Mouse (Mus musculus): ENCODE measurements around the gene Glra3. TPM values are rescaled to one million over a fixed set of nuclear protein-coding genes. Genes with fewer than 3 reads are reported as not detected.

Glra3 gene
- total and polyA plus RNA-seq, 3 experiments = 0.22 TPM; not detected in 2

DNA sequence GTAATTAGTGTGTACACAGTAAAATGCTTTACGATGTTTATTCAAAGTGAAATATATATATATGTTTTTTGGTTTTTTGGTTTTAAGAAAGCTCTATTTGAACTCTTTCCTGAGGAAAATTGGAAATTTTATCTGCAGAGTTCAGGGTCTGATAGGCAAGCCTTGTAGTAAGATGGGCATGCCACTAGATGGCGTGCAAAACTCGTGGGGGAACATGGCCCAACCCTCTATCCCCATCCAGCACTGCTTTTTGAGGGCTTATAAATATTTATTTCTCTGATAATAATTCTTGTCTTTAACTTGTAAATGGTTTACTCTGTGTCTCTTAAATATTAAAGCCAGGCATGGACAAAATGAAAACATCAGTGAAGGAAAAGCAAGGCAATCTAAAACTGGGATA, 122.8 kb downstream of the Glra3 start:
- no peak for TF ChIP-seq TAL1 (conservative IDR thresholded peaks at IDR 0.05; ENCODE audit: low read depth, low read length)
- no peaks in the 10 kb centered on the region for H3K4me1 ChIP-seq (ENCODE audit: insufficient read depth, low read depth, low read length)
- no peak overlapping the region for H3K4me3 ChIP-seq (ENCODE audit: low read depth, low read length)
- no peaks in the 10 kb centered on the region for H3K27me3 ChIP-seq (ENCODE audit: insufficient read depth, low read length)
- H3K9me3 ChIP-seq (replicated peaks) = peaks cover 3% of the 10 kb centered on the region; the same call in 1 of the 2 replicates
- ATAC-seq (ENCODE audit: extremely low read depth, insufficient number of reproducible peaks, low FRiP score, poor library complexity, severe bottlenecking) (no peak), DNase-seq (ENCODE audit: low spot score) (no peak)
- no peaks in the 10 kb centered on the region for H3K36me3 ChIP-seq (replicated peaks)

DNA sequence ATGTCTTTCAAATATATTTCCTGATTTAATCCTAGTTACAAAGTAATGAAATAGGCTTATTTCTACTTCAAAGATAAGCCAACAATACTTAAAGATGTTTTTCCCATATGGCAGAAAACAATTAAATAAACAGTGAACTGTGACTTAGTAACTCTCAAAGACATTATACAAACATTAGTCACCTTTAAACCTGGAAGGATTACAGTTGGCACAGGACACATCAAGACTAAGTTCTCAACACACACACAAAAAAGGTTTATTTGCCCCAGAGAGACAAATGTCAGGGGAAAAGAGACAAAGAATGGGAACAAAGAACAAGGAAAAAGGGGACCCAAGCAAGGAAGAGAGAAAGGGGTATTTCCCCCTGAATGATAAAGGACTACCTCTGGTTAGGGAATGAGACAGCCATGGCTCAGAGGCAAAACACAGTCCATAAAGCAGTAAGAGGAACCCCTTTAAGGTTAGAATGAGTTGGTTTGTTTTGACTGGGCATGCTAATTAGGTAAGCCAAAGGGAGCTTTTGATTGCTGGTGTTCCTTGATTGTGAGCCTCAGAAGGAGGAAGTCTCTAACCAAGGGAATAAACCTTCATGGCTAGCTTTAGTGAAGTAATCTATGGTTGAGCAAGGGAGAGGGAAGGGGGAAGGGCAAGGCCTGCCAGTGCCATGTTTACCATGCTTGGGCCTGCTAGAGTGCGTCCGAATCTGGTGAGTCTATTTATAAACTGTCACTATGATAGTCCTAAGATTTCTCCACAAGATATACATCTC, 130.4 kb downstream of the Glra3 start:
- ATAC-seq (ENCODE audit: extremely low read depth, insufficient number of reproducible peaks, low FRiP score, poor library complexity, severe bottlenecking) = no peak

DNA sequence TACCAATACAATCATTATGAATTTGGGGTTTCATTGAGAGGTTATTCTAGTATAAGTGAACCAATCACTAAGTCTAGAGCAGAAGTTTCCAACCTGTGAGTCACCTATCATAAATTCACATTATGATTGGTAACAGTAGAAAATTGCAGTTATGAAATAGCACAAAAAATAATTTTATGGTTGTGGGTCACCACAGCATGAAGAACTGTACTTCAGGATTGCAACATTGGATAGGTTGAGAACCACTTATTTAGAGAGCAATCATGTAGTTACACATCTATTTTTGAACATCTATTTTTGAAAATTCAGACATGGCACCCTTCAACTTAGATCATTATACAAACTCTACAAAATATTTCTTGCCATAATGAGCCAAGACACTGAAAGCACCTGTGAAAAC, 143.4 kb downstream of the Glra3 start:
- Histone ChIP-seq H3K27me3 (ENCODE audit: insufficient read depth, low read length) (no peaks in the 10 kb centered on the region), H3K4me1 (ENCODE audit: insufficient read depth, low read depth, low read length) (no peaks in the 10 kb centered on the region), H3K9me3 (replicated peaks) (peaks cover 3% of the 10 kb centered on the region), H3K36me3 (replicated peaks) (no peaks in the 10 kb centered on the region), H3K4me3 (ENCODE audit: low read depth, low read length) (no peak overlapping the region)
- no peak for TF ChIP-seq CTCF (IDR thresholded peaks at IDR 0.05; ENCODE audit: low read depth, low read length)
- TF ChIP-seq GATA1 (IDR thresholded peaks at IDR 0.05; ENCODE audit: borderline replicate concordance, low read length) = no peak
- TF ChIP-seq POLR2AphosphoS5 (IDR thresholded peaks at IDR 0.05; ENCODE audit: insufficient replicate concordance, low read depth, low read length) = no peak
- no peak for TF ChIP-seq TAL1 (conservative IDR thresholded peaks at IDR 0.05; ENCODE audit: low read depth, low read length)
- TF ChIP-seq GATA2 (IDR thresholded peaks at IDR 0.05; ENCODE audit: borderline replicate concordance, low read depth, low read length) = no peak
- ATAC-seq (ENCODE audit: extremely low read depth, insufficient number of reproducible peaks, low FRiP score, poor library complexity, severe bottlenecking) (no peak), DNase-seq (ENCODE audit: low spot score) (no peak)

More for the DNA sequence above, 130.4 kb downstream of the Glra3 start:
- no peak for DNase-seq (ENCODE audit: low spot score)
- Histone ChIP-seq H3K4me3 (ENCODE audit: low read depth, low read length) (no peak overlapping the region), H3K4me1 (ENCODE audit: insufficient read depth, low read depth, low read length) (no peaks in the 10 kb centered on the region), H3K27me3 (ENCODE audit: insufficient read depth, low read length) (no peaks in the 10 kb centered on the region), H3K36me3 (replicated peaks) (no peaks in the 10 kb centered on the region), H3K9me3 (replicated peaks) (no peaks in the 10 kb centered on the region)
- TF ChIP-seq CTCF (IDR thresholded peaks at IDR 0.05; ENCODE audit: low read depth, low read length) = no peak
- TF ChIP-seq TAL1 (conservative IDR thresholded peaks at IDR 0.05; ENCODE audit: low read depth, low read length) = no peak
- TF ChIP-seq POLR2AphosphoS5 (IDR thresholded peaks at IDR 0.05; ENCODE audit: insufficient replicate concordance, low read depth, low read length) = no peak
- no peak for TF ChIP-seq GATA1 (IDR thresholded peaks at IDR 0.05; ENCODE audit: borderline replicate concordance, low read length)

DNA sequence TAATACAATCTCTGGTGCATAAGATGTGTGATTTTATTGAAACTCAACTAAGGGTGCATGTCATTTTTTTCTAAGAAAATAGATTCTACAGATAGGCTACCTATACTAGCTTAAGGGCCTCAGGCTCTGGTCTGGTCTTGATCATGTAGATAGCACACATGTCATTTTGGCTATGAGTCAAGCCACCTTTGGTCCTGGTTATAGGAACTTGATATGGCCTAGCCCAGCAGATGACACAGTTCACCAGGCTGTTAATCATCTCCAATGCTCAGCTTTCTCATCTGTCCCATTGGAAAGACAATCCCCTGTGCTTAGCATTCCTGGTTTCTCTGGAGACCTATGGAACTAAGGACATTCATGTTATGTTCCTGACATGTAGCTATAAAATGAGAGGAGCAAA, 154.1 kb downstream of the Glra3 start:
- H3K36me3 ChIP-seq (replicated peaks) = no peaks in the 10 kb centered on the region
- ATAC-seq (ENCODE audit: extremely low read depth, insufficient number of reproducible peaks, low FRiP score, poor library complexity, severe bottlenecking) (no peak; the same call in 1 of the 2 replicates), DNase-seq (ENCODE audit: low spot score) (no peak)
- TF ChIP-seq CTCF (IDR thresholded peaks at IDR 0.05; ENCODE audit: low read depth, low read length) = no peak
- no peak for TF ChIP-seq GATA2 (IDR thresholded peaks at IDR 0.05; ENCODE audit: borderline replicate concordance, low read depth, low read length)
- TF ChIP-seq POLR2AphosphoS5 (IDR thresholded peaks at IDR 0.05; ENCODE audit: insufficient replicate concordance, low read depth, low read length) = no peak
- no peak for TF ChIP-seq GATA1 (IDR thresholded peaks at IDR 0.05; ENCODE audit: borderline replicate concordance, low read length)
- TF ChIP-seq TAL1 (conservative IDR thresholded peaks at IDR 0.05; ENCODE audit: low read depth, low read length) = no peak
- H3K4me3 ChIP-seq (ENCODE audit: low read depth, low read length) = no peak overlapping the region
- no peaks in the 10 kb centered on the region for H3K9me3 ChIP-seq (replicated peaks)
- no peaks in the 10 kb centered on the region for H3K4me1 ChIP-seq (ENCODE audit: insufficient read depth, low read depth, low read length)
- no peaks in the 10 kb centered on the region for H3K27me3 ChIP-seq (ENCODE audit: insufficient read depth, low read length)

DNA sequence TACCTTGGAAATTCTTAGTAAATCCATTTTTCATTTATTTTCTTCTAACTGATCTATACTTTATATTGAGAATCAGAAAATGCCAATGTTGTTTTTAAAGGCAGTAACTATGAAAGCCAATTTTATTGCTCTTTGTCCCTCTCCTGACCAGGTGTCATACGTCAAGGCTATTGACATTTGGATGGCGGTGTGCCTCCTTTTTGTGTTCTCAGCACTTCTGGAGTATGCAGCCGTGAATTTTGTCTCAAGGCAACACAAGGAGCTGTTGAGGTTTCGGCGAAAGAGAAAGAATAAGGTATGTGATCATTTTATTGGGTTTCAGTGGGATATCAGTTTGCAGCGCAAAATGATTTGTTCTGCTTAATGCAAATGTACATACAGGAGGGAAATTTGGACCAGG, 170.0 kb downstream of the Glra3 start:
- Histone ChIP-seq H3K27me3 (ENCODE audit: insufficient read depth, low read length) (no peaks in the 10 kb centered on the region), H3K9me3 (replicated peaks) (no peaks in the 10 kb centered on the region), H3K4me1 (ENCODE audit: insufficient read depth, low read depth, low read length) (no peaks in the 10 kb centered on the region), H3K36me3 (replicated peaks) (no peaks in the 10 kb centered on the region), H3K4me3 (ENCODE audit: low read depth, low read length) (no peak overlapping the region)
- ATAC-seq (ENCODE audit: extremely low read depth, insufficient number of reproducible peaks, low FRiP score, poor library complexity, severe bottlenecking) (no peak), DNase-seq (ENCODE audit: low spot score) (no peak)
- no peak for TF ChIP-seq GATA1 (IDR thresholded peaks at IDR 0.05; ENCODE audit: borderline replicate concordance, low read length)
- no peak for TF ChIP-seq CTCF (IDR thresholded peaks at IDR 0.05; ENCODE audit: low read depth, low read length)
- TF ChIP-seq GATA2 (IDR thresholded peaks at IDR 0.05; ENCODE audit: borderline replicate concordance, low read depth, low read length) = no peak
- no peak for TF ChIP-seq TAL1 (conservative IDR thresholded peaks at IDR 0.05; ENCODE audit: low read depth, low read length)
- no peak for TF ChIP-seq POLR2AphosphoS5 (IDR thresholded peaks at IDR 0.05; ENCODE audit: insufficient replicate concordance, low read depth, low read length)

DNA sequence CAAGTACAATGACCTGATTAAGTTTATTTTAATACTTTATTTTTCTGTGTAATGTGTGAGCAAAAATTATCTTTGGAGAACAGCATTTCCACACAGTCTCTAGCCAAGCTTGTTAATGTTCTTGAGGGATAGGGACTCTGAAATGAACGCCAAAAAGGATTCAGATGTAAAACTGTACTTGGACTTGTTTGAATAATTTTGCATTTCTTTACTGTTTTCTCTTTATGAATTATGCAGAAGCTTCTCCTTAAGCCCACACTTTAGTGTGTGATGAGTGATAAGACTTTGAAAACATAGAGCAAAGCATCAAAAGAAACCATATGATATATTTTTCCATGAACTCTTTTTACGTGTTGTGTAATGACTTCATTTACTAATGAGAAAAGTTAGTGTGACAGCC, 189.1 kb downstream of the Glra3 start:
- no peaks in the 10 kb centered on the region for H3K27me3 ChIP-seq (ENCODE audit: insufficient read depth, low read length)
- no peaks in the 10 kb centered on the region for H3K36me3 ChIP-seq (replicated peaks)
- no peaks in the 10 kb centered on the region for H3K4me1 ChIP-seq (ENCODE audit: insufficient read depth, low read depth, low read length)
- H3K4me3 ChIP-seq (ENCODE audit: low read depth, low read length) = no peak overlapping the region
- TF ChIP-seq GATA2 (IDR thresholded peaks at IDR 0.05; ENCODE audit: borderline replicate concordance, low read depth, low read length) (no peak), CTCF (IDR thresholded peaks at IDR 0.05; ENCODE audit: low read depth, low read length) (no peak), TAL1 (conservative IDR thresholded peaks at IDR 0.05; ENCODE audit: low read depth, low read length) (no peak), POLR2AphosphoS5 (IDR thresholded peaks at IDR 0.05; ENCODE audit: insufficient replicate concordance, low read depth, low read length) (no peak), GATA1 (IDR thresholded peaks at IDR 0.05; ENCODE audit: borderline replicate concordance, low read length) (no peak)
- no peak for ATAC-seq (ENCODE audit: extremely low read depth, insufficient number of reproducible peaks, low FRiP score, poor library complexity, severe bottlenecking)
- DNase-seq (ENCODE audit: low spot score) = no peak
- no peaks in the 10 kb centered on the region; the same call in 1 of the 2 replicates for H3K9me3 ChIP-seq (replicated peaks)
